Mouse (Mus musculus) liver, embryonic 14.5 days (tissue): ENCODE measurements around the gene 1700067P10Rik.

Experiments
- CTCF ChIP-seq: IDR thresholded peaks from 2 replicates; pipeline ENCODE4 v1.5.1; 2016; ENCODE audit warnings: antibody characterized with exemption, low read depth, control low read depth
- EP300 ChIP-seq: IDR thresholded peaks from 2 replicates; pipeline ENCODE4 v1.6.1; 2016; ENCODE audit warnings: antibody characterized with exemption, low read depth

GRCm38 (mm10) chr17:48089446-48089845 is 327 bp downstream of the 1700067P10Rik start:
- TF ChIP-seq CTCF (no peak), EP300 (no peak)
